Mouse (Mus musculus) liver, adult 2 months (tissue): Measurements from ENCODE around the gene Gm20388. TPM values are rescaled to one million over a fixed set of nuclear protein-coding genes. Genes with fewer than 3 reads are reported as not detected.
A peak's percentile ranks its signal among the peaks of the same experiment; 100 is the strongest.

Source experiments
- DNase-seq: peaks from one replicate; pipeline ENCODE4 v3.0.0-alpha.2; 2011; ENCODE audit warnings: low read depth, low spot score; ENCODE audit errors: extremely low read depth
- H3K27ac ChIP-seq: fragments of 200-500 bp; replicated peaks from 2 replicates; pipeline ENCODE4 v1.5.1; 2012; ENCODE audit warnings: low read depth, mild to moderate bottlenecking, control low read depth, inconsistent platforms, low read length; ENCODE audit not compliant: insufficient read depth
- H3K27me3 ChIP-seq: fragments of 200-500 bp; 2 replicates; pipeline ENCODE4 v1.6.1; 2012; ENCODE audit warnings: mild to moderate bottlenecking, moderate library complexity, low read length, inconsistent platforms; ENCODE audit not compliant: control insufficient read depth, insufficient read depth
- H3K36me3 ChIP-seq: fragments of 200-500 bp; 2 replicates; pipeline ENCODE4 v1.6.1; 2012; ENCODE audit warnings: low read length, inconsistent platforms; ENCODE audit not compliant: control insufficient read depth, insufficient read depth
- H3K4me1 ChIP-seq: fragments of 200-500 bp; 2 replicates; pipeline ENCODE4 v1.6.1; 2011; ENCODE audit warnings: low read length; ENCODE audit not compliant: control insufficient read depth, insufficient read depth
- H3K4me3 ChIP-seq: fragments of 200-500 bp; 2 replicates; pipeline ENCODE4 v1.5.1; 2011; ENCODE audit warnings: low read depth, mild to moderate bottlenecking, control low read depth, low read length, moderate library complexity; ENCODE audit not compliant: insufficient read depth
- H3K79me2 ChIP-seq: fragments of 200-500 bp; 2 replicates; pipeline ENCODE4 v1.6.1; 2012; ENCODE audit warnings: inconsistent platforms, mild to moderate bottlenecking, low read length, moderate library complexity; ENCODE audit not compliant: control insufficient read depth, insufficient read depth
- H3K9ac ChIP-seq: fragments of 200-500 bp; 2 replicates; pipeline ENCODE4 v1.6.1; 2012; ENCODE audit warnings: low read depth, mild to moderate bottlenecking, control low read depth, inconsistent platforms, low read length
- CTCF ChIP-seq: fragments of 200-500 bp; IDR thresholded peaks from 2 replicates; pipeline ENCODE4 v1.5.1; 2011; ENCODE audit warnings: low read depth, low read length, control low read depth
- POLR2A ChIP-seq: fragments of 200-500 bp; IDR thresholded peaks from 2 replicates; pipeline ENCODE4 v1.6.1; 2011; ENCODE audit warnings: low read length, control low read depth; ENCODE audit not compliant: insufficient read depth; ENCODE audit errors: extremely low read depth
- WGBS: fragments of 180-500 bp; shearing (Covaris S2); methylation state at CpG from one replicate; pipeline ENCODE4 v1.1.7; 2018; 5-methylcytosine and 5-hydroxymethylcytosine counted together
- polyA plus RNA-seq: library from polyadenylated mRNA; depleted of rRNA; stranded (reverse); fragments of >200 nt; gene quantifications from 2 replicates; pipeline ENCODE4 v1.2.3, GENCODE M21; 2012
- total RNA-seq: library from RNA; depleted of rRNA; stranded (reverse); fragments of >200 nt; gene quantifications from 2 replicates; pipeline ENCODE4 v1.2.3, GENCODE M21; 2014

The Gm20388 gene
- total and polyA plus RNA-seq, 2 experiments = 6.4 to 19.9 TPM

- no peak overlapping the region for H3K9ac ChIP-seq
- no peak overlapping the region for H3K4me3 ChIP-seq
- H3K36me3 ChIP-seq = no peaks in the 10 kb centered on the region
- no peak overlapping the region for H3K27ac ChIP-seq
- WGBS = 68% methylated on average over 18 of the region's 18 CpGs
- TF ChIP-seq CTCF = no peak
- no peaks in the 10 kb centered on the region for H3K79me2 ChIP-seq
- H3K4me1 ChIP-seq = no peaks in the 10 kb centered on the region
- no peak for DNase-seq
- no peaks in the 10 kb centered on the region for H3K27me3 ChIP-seq
Measured at GRCm38 (mm10) chr8:124070363-124071324, 4160.0 kb downstream of the Gm20388 start.

- H3K79me2 ChIP-seq = no peaks in the 10 kb centered on the region
- no peaks in the 10 kb centered on the region for H3K36me3 ChIP-seq
- WGBS = 76% methylated on average over 8 of the region's 8 CpGs
- H3K4me3 ChIP-seq = no peak overlapping the region
- H3K4me1 ChIP-seq = no peaks in the 10 kb centered on the region
- H3K27me3 ChIP-seq = no peaks in the 10 kb centered on the region
- TF ChIP-seq POLR2A (no peak), CTCF (no peak)
- no peak overlapping the region for H3K9ac ChIP-seq
- no peak for DNase-seq
- H3K27ac ChIP-seq = no peak overlapping the region
Measured at GRCm38 (mm10) chr8:124075977-124076376, 4165.3 kb downstream of the Gm20388 start.

GRCm38 (mm10) chr8:124076416-124076815 is 4165.8 kb downstream of the Gm20388 start:
- no peaks in the 10 kb centered on the region for H3K79me2 ChIP-seq
- 71% methylated on average over 3 of the region's 3 CpGs for whole genome bisulfite sequencing
- DNase-seq = no peak
- no peak for TF ChIP-seq CTCF
- no peak for TF ChIP-seq POLR2A
- H3K27me3 ChIP-seq = no peaks in the 10 kb centered on the region
- H3K27ac ChIP-seq = no peak overlapping the region
- no peak overlapping the region for H3K4me3 ChIP-seq
- H3K36me3 ChIP-seq = no peaks in the 10 kb centered on the region
- H3K4me1 ChIP-seq = no peaks in the 10 kb centered on the region
- no peak overlapping the region for H3K9ac ChIP-seq

- Histone ChIP-seq H3K36me3 (no peaks in the 10 kb centered on the region), H3K27ac (no peak overlapping the region), H3K4me3 (no peak overlapping the region), H3K9ac (no peak overlapping the region), H3K27me3 (no peaks in the 10 kb centered on the region), H3K79me2 (no peaks in the 10 kb centered on the region), H3K4me1 (no peaks in the 10 kb centered on the region)
- 81% methylated on average over 8 of the region's 8 CpGs for WGBS
- TF ChIP-seq CTCF (no peak), POLR2A (no peak)
- no peak for DNase-seq
Measured at GRCm38 (mm10) chr8:124077377-124077776, 4166.7 kb downstream of the Gm20388 start.

- Histone ChIP-seq H3K27ac (no peak overlapping the region), H3K9ac (no peak overlapping the region), H3K79me2 (no peaks in the 10 kb centered on the region), H3K36me3 (no peaks in the 10 kb centered on the region), H3K4me1 (no peaks in the 10 kb centered on the region), H3K4me3 (no peak overlapping the region), H3K27me3 (no peaks in the 10 kb centered on the region)
- TF ChIP-seq CTCF (peak; percentile 55), POLR2A (no peak)
- WGBS = 86% methylated on average over 10 of the region's 10 CpGs
- DNase-seq = no peak
Measured at GRCm38 (mm10) chr8:124077998-124078397, 4167.4 kb downstream of the Gm20388 start.

GRCm38 (mm10) chr8:124078969-124079368 is 4168.3 kb downstream of the Gm20388 start:
- no peaks in the 10 kb centered on the region for H3K4me1 ChIP-seq
- 84% methylated on average over 7 of the region's 7 CpGs for whole genome bisulfite sequencing
- H3K27me3 ChIP-seq = no peaks in the 10 kb centered on the region
- H3K27ac ChIP-seq = no peak overlapping the region
- H3K79me2 ChIP-seq = no peaks in the 10 kb centered on the region
- no peak for DNase-seq
- no peak overlapping the region for H3K9ac ChIP-seq
- no peak overlapping the region for H3K4me3 ChIP-seq
- no peaks in the 10 kb centered on the region for H3K36me3 ChIP-seq
- no peak for TF ChIP-seq CTCF
